Mouse (Mus musculus): Measurements from ENCODE around the gene Lbx1. TPM values are rescaled to one million over a fixed set of nuclear protein-coding genes. Genes with fewer than 3 reads are reported as not detected.
A peak's percentile ranks its signal among the peaks of the same experiment; 100 is the strongest.

Gene Lbx1
- polyA plus RNA-seq, 1 experiment from 2014 or later: 0.64 TPM

DNA sequence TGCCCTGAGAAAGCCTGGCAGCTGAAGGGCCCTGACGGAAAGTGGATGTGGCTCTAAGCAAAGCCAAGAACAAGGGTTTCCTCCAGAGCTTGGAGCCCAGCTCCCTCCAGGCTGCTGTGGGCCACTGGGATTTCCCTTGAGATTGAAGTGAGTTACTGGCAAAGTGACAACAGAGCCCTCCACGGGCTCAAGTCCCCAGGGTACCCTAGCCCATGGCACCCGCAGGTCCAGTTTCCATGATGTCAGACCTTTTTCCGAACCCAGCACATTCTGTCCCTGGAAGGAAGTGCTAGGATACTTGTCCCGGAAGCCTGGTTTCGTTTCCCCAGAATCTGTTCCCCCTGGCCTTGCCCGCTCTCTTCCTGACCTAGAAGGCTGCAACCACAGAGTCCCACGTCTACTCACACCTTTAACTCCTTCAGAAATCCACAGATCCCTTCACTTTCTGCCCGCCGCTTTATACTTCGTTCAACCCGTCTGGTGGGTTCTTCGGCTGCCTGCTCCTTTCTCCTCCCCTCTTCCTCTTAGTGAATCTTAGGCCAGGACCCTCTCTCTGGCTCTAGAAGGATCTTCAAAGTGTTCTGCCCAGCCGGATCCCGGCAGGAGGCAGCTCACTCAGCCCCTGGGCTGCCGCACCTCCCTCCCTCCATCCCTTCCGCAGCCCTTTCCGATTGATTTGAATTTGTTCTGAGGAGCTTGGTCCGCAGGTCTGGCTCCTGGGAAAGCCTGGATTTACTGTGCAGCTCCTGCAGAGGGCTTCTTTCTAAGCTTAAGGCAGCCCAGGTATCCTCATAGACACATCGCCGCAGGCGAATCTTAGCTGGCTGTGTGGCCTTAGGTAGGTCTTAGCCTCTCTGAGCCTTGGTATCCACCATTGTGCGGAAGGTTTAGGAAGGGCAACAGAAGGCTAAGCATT, 7.0 kb upstream of the Lbx1 start:
- Histone ChIP-seq H3K36me3 (no peaks in the 10 kb centered on the region), H3K27me3 (peaks cover 82% of the 10 kb centered on the region), H3K9ac (no peak overlapping the region), H3K4me1 (peaks cover 11% of the 10 kb centered on the region), H3K9me3 (no peaks in the 10 kb centered on the region), H3K4me2 (no peak overlapping the region), H3K4me3 (no peak overlapping the region; the same call in 1 of the 2 replicates), H3K27ac (no peak overlapping the region)
- WGBS: 4% methylated on average over 23 of the region's 23 CpGs
- ATAC-seq (ENCODE audit: insufficient number of reproducible peaks, low FRiP score, low TSS enrichment, low read depth): no peak

DNA sequence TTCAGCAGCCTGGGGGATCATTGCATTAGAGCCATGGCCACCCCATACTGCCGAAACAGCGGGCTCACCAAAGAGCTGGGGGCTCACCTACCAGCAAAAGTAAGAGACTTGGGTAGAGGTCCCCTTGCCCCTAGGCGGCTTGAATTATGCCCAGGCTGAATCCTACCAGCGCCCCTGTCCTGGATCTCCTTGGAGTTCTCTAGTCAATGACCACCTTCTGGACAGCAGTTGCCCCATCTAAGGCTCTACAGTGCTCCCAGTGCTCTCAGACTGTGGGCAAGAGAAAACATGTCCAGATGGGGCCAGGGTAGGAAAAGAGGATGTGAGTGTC, 6.4 kb upstream of the Lbx1 start:
- peaks cover 13% of the 10 kb centered on the region for H3K4me1 ChIP-seq
- H3K27ac ChIP-seq: no peak overlapping the region
- H3K4me3 ChIP-seq: no peak overlapping the region
- 28% methylated on average over 4 of the region's 4 CpGs for WGBS
- H3K9me3 ChIP-seq: no peaks in the 10 kb centered on the region
- H3K36me3 ChIP-seq: no peaks in the 10 kb centered on the region
- no peak overlapping the region for H3K4me2 ChIP-seq
- no peak overlapping the region for H3K9ac ChIP-seq
- peaks cover 88% of the 10 kb centered on the region for H3K27me3 ChIP-seq
- ATAC-seq (ENCODE audit: insufficient number of reproducible peaks, low FRiP score, low TSS enrichment, low read depth): no peak

DNA sequence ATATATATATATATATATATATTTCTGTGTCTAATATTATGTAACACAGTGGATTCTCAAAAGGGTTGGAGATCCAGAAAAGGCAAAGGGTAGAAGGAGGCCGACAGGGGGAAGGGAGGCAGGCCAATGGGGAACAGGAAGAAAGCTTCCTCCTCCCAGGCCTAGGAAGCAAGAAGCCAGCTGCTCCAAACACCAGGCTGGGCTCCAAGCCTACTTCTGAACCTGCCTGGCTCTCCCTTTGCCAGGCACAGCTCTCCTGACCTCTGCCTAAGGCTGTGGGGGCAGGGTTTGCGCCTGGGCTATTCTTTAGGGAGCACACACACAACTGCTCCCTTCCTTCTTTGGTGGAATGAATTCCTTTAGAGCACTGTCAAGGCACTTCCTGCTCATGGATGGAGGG, 4.4 kb upstream of the Lbx1 start:
- Histone ChIP-seq H3K27me3 (peaks cover 96% of the 10 kb centered on the region), H3K36me3 (no peaks in the 10 kb centered on the region), H3K4me3 (no peak overlapping the region), H3K9ac (no peak overlapping the region), H3K27ac (no peak overlapping the region), H3K4me2 (no peak overlapping the region), H3K9me3 (no peaks in the 10 kb centered on the region), H3K4me1 (peaks cover 31% of the 10 kb centered on the region)
- no peak for ATAC-seq (ENCODE audit: insufficient number of reproducible peaks, low FRiP score, low TSS enrichment, low read depth)
- 11% methylated on average over 2 of the region's 2 CpGs for WGBS

DNA sequence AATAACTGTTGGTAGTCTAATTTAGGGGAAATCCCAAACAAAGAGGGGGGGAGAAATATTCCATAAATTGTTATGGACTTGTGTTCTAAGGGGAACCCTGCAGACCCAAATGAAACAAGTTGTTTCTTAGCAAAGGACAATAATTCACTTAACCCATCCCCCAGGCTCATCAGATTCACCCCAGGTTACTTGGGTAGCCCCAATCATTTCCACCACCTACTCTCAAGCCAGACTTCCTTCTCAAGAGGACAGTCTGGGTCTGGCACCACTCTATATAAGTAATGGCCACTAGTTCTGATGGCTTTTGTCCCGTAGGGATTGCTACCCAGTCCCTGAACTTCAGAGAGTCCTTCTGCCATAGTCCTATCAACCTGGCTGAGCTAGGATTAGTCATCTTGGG, 3.6 kb upstream of the Lbx1 start:
- Histone ChIP-seq H3K36me3 (no peaks in the 10 kb centered on the region), H3K27ac (no peak overlapping the region), H3K4me1 (peaks cover 35% of the 10 kb centered on the region), H3K4me2 (no peak overlapping the region), H3K27me3 (peaks cover 96% of the 10 kb centered on the region), H3K9me3 (no peaks in the 10 kb centered on the region), H3K9ac (no peak overlapping the region), H3K4me3 (no peak overlapping the region)
- ATAC-seq (ENCODE audit: insufficient number of reproducible peaks, low FRiP score, low TSS enrichment, low read depth): no peak
- 14% methylated on average over 1 of the region's 1 CpGs for WGBS

DNA sequence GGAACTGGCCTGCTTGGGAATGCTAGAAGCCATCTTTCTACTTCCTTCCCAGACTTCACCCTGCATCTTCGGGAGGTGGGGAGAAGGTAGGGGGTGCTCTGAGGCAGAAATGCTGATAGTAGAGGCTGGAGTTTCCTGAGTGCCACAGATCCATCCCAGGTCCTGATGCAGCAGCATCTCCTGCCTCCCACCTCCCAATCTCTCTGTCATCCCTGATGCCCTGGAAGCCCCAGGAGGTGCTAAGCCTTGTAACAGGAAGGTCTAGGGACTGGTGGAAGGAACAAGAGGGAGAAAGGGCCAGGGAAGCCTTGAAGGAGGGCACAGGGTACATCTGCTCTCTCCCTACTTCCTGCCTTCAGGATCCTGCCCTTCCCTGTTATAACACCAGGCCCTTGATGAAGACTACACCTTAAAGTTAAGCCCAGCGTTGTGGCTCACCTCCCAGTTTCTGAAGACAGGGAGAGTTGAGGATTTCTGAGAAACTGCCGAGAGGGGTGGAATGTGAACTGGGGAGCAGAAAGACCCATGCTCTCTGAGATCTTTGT, 2.1 kb upstream of the Lbx1 start:
- no peak for ATAC-seq (ENCODE audit: insufficient number of reproducible peaks, low FRiP score, low TSS enrichment, low read depth)
- H3K4me1 ChIP-seq: peaks cover 39% of the 10 kb centered on the region
- 8% methylated on average over 3 of the region's 3 CpGs for WGBS

DNA sequence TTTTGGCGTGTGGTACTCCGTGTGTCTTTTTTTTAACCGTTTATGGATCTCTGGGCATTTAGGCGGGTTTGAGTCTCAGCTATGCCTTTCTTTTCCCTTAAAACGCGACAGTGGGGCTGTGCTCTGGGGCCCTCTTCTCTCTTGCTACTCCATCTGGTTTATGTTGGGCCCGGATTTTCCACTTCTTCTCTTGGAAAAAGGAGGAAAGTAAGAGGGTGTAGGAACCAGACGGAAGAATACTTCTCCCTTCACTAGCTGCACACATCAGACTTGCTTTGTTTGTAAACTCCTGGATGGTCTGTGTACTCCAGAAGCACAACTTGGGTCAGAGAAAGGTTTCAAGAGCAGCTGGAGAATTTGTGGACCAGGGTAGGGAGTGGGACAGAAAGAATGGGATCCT, 1.5 kb upstream of the Lbx1 start:
- Histone ChIP-seq H3K9me3 (no peaks in the 10 kb centered on the region), H3K4me1 (peaks cover 33% of the 10 kb centered on the region), H3K27ac (no peak overlapping the region), H3K4me3 (peak overlapping the region; percentile 36; the same call in 1 of the 2 replicates), H3K36me3 (no peaks in the 10 kb centered on the region), H3K27me3 (peaks cover 97% of the 10 kb centered on the region), H3K9ac (no peak overlapping the region), H3K4me2 (peak overlapping the region; percentile 57; the same call in 1 of the 2 replicates)
- WGBS: 6% methylated on average over 8 of the region's 8 CpGs
- no peak for ATAC-seq (ENCODE audit: insufficient number of reproducible peaks, low FRiP score, low TSS enrichment, low read depth)

More for the DNA sequence above, 2.1 kb upstream of the Lbx1 start:
- Histone ChIP-seq H3K4me2 (no peak overlapping the region), H3K9ac (no peak overlapping the region), H3K4me3 (no peak overlapping the region), H3K9me3 (no peaks in the 10 kb centered on the region), H3K36me3 (no peaks in the 10 kb centered on the region), H3K27me3 (peaks cover 96% of the 10 kb centered on the region), H3K27ac (no peak overlapping the region)

DNA sequence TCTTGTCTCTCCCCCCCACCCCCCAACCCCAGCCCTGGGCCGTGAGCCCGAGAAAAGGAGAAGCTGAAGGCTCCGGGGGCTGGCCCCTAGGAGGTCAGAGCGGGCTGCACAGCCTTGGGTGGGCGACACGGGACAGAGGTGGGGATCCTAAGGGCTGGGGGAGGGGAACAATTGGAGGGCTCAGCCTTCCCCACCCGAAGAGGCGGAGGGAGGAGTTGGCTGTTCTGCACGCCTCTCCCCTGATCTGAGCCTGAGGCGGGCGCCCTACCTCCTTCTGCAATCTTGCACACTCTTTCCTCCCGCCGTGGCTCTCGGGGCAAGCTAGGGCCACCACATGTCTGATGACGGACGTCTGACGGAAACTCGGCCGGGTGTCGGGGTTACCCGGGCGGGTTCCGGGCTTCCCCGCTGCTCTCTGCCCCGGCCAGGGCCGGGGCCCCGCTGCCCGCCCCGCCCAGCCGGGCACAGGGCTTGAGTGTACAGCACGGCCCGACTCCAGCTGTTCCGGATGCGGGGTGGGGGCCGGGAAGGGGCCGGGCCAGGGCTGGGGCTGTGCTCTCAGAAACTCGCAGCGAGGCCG, 841 bp upstream of the Lbx1 start:
- H3K36me3 ChIP-seq: no peaks in the 10 kb centered on the region
- no peak overlapping the region for H3K27ac ChIP-seq
- H3K9me3 ChIP-seq: no peaks in the 10 kb centered on the region
- peaks cover 97% of the 10 kb centered on the region for H3K27me3 ChIP-seq
- peaks cover 38% of the 10 kb centered on the region for H3K4me1 ChIP-seq
- under 1% methylated on average over 36 of the region's 39 CpGs for WGBS
- peak overlapping the region; percentile 57 for H3K4me2 ChIP-seq
- no peak overlapping the region for H3K9ac ChIP-seq
- H3K4me3 ChIP-seq: peak overlapping the region; percentile 36
- ATAC-seq (ENCODE audit: insufficient number of reproducible peaks, low FRiP score, low TSS enrichment, low read depth): peak; percentile 71

DNA sequence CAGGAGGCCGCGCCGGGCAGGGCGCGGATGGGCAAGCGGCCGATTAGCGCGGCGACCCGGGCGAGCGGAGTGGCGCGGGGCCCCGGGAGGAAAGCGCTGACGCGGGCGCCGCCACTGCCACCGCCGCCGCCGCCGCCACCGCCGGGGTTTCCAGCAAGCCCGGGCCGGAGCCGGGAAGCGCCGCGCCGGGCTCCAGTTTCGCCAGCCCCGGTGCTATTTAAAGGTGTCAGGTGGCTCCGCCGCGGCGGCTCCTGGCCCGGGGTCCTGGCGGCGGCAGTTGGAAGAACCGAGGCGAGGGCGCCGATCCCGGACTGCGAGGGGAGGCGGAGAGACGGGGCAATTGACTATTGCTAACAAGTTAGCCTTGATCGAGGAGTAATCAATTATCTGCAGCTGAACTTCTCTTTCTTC, 276 bp downstream of the Lbx1 start:
- no peak overlapping the region for H3K9ac ChIP-seq
- peaks cover 95% of the 10 kb centered on the region for H3K27me3 ChIP-seq
- no peaks in the 10 kb centered on the region for H3K36me3 ChIP-seq
- peak overlapping the region; percentile 36 for H3K4me3 ChIP-seq
- no peak overlapping the region for H3K27ac ChIP-seq
- peak overlapping the region; percentile 57 for H3K4me2 ChIP-seq
- ATAC-seq (ENCODE audit: insufficient number of reproducible peaks, low FRiP score, low TSS enrichment, low read depth): no peak
- peaks cover 46% of the 10 kb centered on the region for H3K4me1 ChIP-seq
- H3K9me3 ChIP-seq: no peaks in the 10 kb centered on the region
- 4% methylated on average over 53 of the region's 53 CpGs for WGBS

DNA sequence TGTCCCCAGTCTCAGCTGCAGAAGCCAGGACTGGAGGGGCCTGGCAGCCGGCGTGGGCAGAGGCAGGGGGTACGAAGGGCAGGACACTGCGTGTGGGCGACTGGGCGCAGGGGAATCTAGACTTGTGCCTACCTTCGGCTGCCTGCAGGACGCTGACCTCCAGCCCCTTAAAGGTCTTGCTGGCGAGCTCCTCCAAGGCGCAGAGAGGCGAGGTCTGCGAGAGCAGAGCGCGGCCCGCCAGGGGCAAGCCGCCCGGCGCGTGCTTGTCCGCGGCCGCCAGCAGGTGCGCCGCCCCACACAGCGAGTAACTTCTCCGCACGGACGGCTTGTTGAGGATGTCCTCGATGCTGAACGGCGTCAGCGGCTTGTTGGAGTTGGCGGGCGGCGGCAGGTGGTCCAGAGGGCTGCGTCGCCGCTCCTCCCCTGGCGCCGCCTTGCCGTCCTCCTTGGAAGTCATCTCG, 811 bp downstream of the Lbx1 start:
- Histone ChIP-seq H3K4me2 (peak overlapping the region; percentile 57), H3K4me1 (peaks cover 51% of the 10 kb centered on the region), H3K27me3 (peaks cover 96% of the 10 kb centered on the region), H3K9ac (no peak overlapping the region), H3K9me3 (no peaks in the 10 kb centered on the region), H3K4me3 (peak overlapping the region; percentile 36), H3K36me3 (no peaks in the 10 kb centered on the region), H3K27ac (no peak overlapping the region)
- no peak for ATAC-seq (ENCODE audit: insufficient number of reproducible peaks, low FRiP score, low TSS enrichment, low read depth)
- under 1% methylated on average over 42 of the region's 42 CpGs for WGBS

DNA sequence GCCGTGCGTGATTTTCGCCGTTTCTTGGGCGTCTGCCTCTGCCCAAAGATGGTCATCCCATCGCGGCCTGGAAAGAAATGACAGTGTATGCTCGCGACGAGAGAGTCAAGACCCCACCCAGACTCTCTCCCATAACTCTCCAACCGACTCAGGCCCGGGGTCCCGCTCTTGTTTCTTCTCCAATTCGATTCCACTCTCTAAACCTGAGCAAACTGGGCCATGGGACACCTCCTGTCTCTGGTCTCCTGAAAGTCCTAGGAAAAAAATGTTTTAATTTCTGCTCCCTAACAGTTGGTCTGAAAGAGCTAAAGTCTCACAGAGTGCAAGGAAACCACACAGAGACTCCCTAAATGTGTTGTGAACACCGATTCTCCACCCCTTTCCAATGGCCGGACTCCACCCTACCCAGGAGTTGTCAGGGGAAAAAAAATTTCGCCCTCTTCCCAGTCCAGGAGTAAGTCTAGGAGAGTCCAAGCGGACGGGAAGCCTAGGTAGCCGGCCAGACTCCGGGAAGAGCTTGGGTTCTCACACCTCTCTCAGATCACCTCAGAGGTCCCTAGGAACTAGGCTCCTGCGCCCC, 1.3 kb downstream of the Lbx1 start:
- Histone ChIP-seq H3K27me3 (peaks cover 97% of the 10 kb centered on the region), H3K4me1 (peaks cover 56% of the 10 kb centered on the region), H3K27ac (no peak overlapping the region), H3K9me3 (no peaks in the 10 kb centered on the region), H3K36me3 (no peaks in the 10 kb centered on the region), H3K9ac (no peak overlapping the region), H3K4me2 (peak overlapping the region; percentile 57; the same call in 1 of the 2 replicates), H3K4me3 (peak overlapping the region; percentile 36)
- ATAC-seq (ENCODE audit: insufficient number of reproducible peaks, low FRiP score, low TSS enrichment, low read depth): no peak
- WGBS: under 1% methylated on average over 22 of the region's 22 CpGs

DNA sequence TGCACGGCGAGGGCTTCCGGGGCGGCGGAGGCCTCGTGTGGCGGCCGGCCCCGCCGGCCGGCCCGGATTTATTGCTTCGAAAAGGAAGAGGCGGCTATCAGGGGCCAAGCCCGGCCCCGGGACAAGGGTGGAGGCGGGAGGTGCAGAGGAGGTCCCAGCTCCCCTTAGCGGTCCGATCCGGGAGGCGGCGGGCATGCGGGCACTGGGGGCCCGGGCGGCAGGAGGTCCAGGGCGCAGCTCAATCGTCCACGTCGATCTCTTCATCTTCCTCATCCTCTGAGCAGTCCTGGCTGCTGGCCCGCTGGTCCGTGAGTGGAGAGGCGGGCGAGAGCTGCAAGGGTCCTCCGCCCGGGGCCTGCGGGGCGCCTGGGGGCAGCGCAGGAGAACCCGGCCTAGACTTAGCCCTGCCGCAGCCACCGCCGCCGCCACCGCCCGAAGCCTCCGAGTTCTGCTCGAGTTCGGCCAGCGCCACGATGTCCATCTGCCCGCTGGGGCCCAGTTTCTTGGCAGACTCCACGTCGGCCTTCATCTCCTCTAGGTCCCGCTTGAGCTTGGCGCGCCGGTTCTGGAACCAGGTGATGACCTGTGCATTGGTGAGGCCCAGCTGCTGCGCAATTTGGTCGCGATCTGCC, 2.0 kb downstream of the Lbx1 start:
- under 1% methylated on average over 46 of the region's 60 CpGs for WGBS
- no peaks in the 10 kb centered on the region for H3K36me3 ChIP-seq
- H3K4me3 ChIP-seq: peak overlapping the region; percentile 36
- H3K9ac ChIP-seq: no peak overlapping the region
- no peak overlapping the region for H3K27ac ChIP-seq
- peaks cover 60% of the 10 kb centered on the region for H3K4me1 ChIP-seq
- ATAC-seq (ENCODE audit: insufficient number of reproducible peaks, low FRiP score, low TSS enrichment, low read depth): no peak
- peaks cover 97% of the 10 kb centered on the region for H3K27me3 ChIP-seq
- no peaks in the 10 kb centered on the region for H3K9me3 ChIP-seq
- H3K4me2 ChIP-seq: peak overlapping the region; percentile 27

Data from limb, embryonic 15.5 days (tissue).